Mouse (Mus musculus): ENCODE data around the gene Bbof1. TPM values are rescaled to one million over a fixed set of nuclear protein-coding genes. Genes with fewer than 3 reads are reported as not detected.

The Bbof1 gene
- polyA plus RNA-seq, 1 experiment from 2014 or later = 0.48 TPM

DNA sequence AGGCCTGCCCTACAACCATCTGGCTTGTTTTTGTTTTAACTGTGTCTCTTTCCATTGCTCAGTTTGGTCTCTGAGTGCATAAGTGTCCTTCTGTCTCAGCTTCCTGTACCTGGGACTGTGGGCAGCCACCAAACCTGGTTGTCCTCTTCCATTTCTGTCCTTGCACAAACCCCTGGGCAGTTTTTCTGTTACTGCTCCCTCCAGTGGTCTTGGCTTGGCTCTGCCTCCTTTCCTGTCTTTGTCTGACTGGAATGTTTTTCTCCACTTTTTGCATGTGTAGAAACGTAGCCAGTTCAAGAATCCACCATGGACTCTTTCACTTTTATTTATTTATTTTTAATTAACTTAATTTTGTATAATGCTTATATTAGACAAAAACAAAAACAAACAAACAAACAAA lies 51.0 kb downstream of the Bbof1 start:
- Histone ChIP-seq H3K4me3 (ENCODE audit: low read depth, low read length) (no peak overlapping the region), H3K9ac (ENCODE audit: low read length) (no peak overlapping the region), H3K4me1 (ENCODE audit: control insufficient read depth, insufficient read depth, low read length) (no peaks in the 10 kb centered on the region), H3K9me3 (ENCODE audit: control insufficient read depth, low read length) (no peaks in the 10 kb centered on the region), H3K36me3 (ENCODE audit: control insufficient read depth, insufficient read depth, low read length) (peaks cover 14% of the 10 kb centered on the region), H3K27me3 (ENCODE audit: control insufficient read depth, insufficient read depth, low read length) (no peaks in the 10 kb centered on the region), H3K4me2 (ENCODE audit: low read depth, severe bottlenecking) (no peak overlapping the region), H3K27ac (replicated peaks; ENCODE audit: low read depth, low read length) (no peak overlapping the region)
- no peak for ATAC-seq (ENCODE audit: insufficient number of reproducible peaks, low FRiP score, low TSS enrichment, low read depth)
- 75% methylated on average over 1 of the region's 1 CpGs for WGBS
- DNase-seq (ENCODE audit: low spot score) = no peak

GRCm38 (mm10) chr12:84461416-84461815 lies 52.5 kb downstream of the Bbof1 start:
- H3K27me3 ChIP-seq (ENCODE audit: control insufficient read depth, insufficient read depth, low read length) = no peaks in the 10 kb centered on the region
- DNase-seq (ENCODE audit: low spot score) = no peak
- no peak overlapping the region for H3K4me2 ChIP-seq (ENCODE audit: low read depth, severe bottlenecking)
- no peak overlapping the region for H3K27ac ChIP-seq (replicated peaks; ENCODE audit: low read depth, low read length)
- no peak overlapping the region for H3K9ac ChIP-seq (ENCODE audit: low read length)
- 93% methylated on average over 5 of the region's 5 CpGs for WGBS
- H3K4me1 ChIP-seq (ENCODE audit: control insufficient read depth, insufficient read depth, low read length) = no peaks in the 10 kb centered on the region
- H3K9me3 ChIP-seq (ENCODE audit: control insufficient read depth, low read length) = no peaks in the 10 kb centered on the region
- H3K4me3 ChIP-seq (ENCODE audit: low read depth, low read length) = no peak overlapping the region
- peaks cover 14% of the 10 kb centered on the region for H3K36me3 ChIP-seq (ENCODE audit: control insufficient read depth, insufficient read depth, low read length)
- ATAC-seq (ENCODE audit: insufficient number of reproducible peaks, low FRiP score, low TSS enrichment, low read depth) = no peak

- DNase-seq (ENCODE audit: low spot score) (no peak), ATAC-seq (ENCODE audit: insufficient number of reproducible peaks, low FRiP score, low TSS enrichment, low read depth) (no peak)
- Histone ChIP-seq H3K4me3 (ENCODE audit: low read depth, low read length) (no peak overlapping the region), H3K4me1 (ENCODE audit: control insufficient read depth, insufficient read depth, low read length) (no peaks in the 10 kb centered on the region), H3K27ac (replicated peaks; ENCODE audit: low read depth, low read length) (no peak overlapping the region), H3K9ac (ENCODE audit: low read length) (no peak overlapping the region), H3K4me2 (ENCODE audit: low read depth, severe bottlenecking) (no peak overlapping the region), H3K27me3 (ENCODE audit: control insufficient read depth, insufficient read depth, low read length) (no peaks in the 10 kb centered on the region), H3K36me3 (ENCODE audit: control insufficient read depth, insufficient read depth, low read length) (peaks cover 14% of the 10 kb centered on the region), H3K9me3 (ENCODE audit: control insufficient read depth, low read length) (no peaks in the 10 kb centered on the region)
- 89% methylated on average over 3 of the region's 3 CpGs for WGBS
These were observed 54.0 kb downstream of the Bbof1 start for GRCm38 (mm10) chr12:84462856-84463255.

- Histone ChIP-seq H3K9ac (ENCODE audit: low read length) (no peak overlapping the region), H3K9me3 (ENCODE audit: control insufficient read depth, low read length) (no peaks in the 10 kb centered on the region), H3K27ac (replicated peaks; ENCODE audit: low read depth, low read length) (no peak overlapping the region), H3K4me3 (ENCODE audit: low read depth, low read length) (no peak overlapping the region), H3K4me2 (ENCODE audit: low read depth, severe bottlenecking) (no peak overlapping the region), H3K36me3 (ENCODE audit: control insufficient read depth, insufficient read depth, low read length) (no peaks in the 10 kb centered on the region; the same call in 1 of the 2 replicates), H3K27me3 (ENCODE audit: control insufficient read depth, insufficient read depth, low read length) (no peaks in the 10 kb centered on the region), H3K4me1 (ENCODE audit: control insufficient read depth, insufficient read depth, low read length) (no peaks in the 10 kb centered on the region)
- ATAC-seq (ENCODE audit: insufficient number of reproducible peaks, low FRiP score, low TSS enrichment, low read depth) (no peak), DNase-seq (ENCODE audit: low spot score) (no peak)
- WGBS = 0% methylated on average over 1 of the region's 1 CpGs
These were observed 59.8 kb downstream of the Bbof1 start for GRCm38 (mm10) chr12:84468701-84469100.

DNA sequence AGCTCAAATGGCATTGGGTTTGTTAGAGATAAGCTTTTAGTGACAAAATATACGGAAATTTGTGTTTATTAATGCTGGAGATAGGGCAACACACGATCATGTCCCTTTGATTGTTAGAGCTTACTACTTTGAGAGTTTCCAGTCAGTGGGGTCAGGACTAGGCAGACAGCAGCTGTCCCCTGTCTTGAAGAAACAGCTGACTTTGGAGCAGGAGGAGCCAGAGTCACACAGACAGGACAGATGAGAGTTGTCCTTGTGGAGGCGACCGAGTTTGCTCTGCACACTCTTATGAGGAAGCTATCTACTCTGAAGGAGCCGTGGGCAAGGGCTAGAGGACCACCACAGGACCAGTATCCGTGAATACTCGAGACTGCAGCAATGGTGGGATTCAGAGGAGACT lies 70.1 kb downstream of the Bbof1 start:
- no peak for DNase-seq (ENCODE audit: low spot score)

DNA sequence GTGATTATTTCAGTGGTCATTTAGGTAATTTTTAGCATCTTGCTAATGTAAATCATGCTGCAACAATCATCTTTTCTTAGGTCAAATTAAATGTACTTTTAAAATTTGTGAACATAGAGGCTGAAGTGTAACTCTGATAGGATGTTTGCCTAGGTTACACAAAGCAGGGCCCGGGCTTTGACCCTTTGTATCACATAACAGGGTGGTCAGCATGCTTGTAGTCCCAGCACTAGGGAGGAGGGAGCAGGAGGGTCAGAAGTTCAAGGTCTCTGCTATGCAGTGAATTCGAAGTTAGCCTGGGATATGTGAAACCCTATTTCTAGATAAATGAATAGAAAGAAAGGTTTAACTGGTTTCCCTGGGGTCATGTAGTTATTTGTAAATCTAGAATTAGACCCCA lies 72.4 kb downstream of the Bbof1 start:
- H3K4me2 ChIP-seq (ENCODE audit: low read depth, severe bottlenecking) = no peak overlapping the region
- H3K36me3 ChIP-seq (ENCODE audit: control insufficient read depth, insufficient read depth, low read length) = no peaks in the 10 kb centered on the region
- H3K4me3 ChIP-seq (ENCODE audit: low read depth, low read length) = no peak overlapping the region
- no peak for DNase-seq (ENCODE audit: low spot score)
- WGBS = 62% methylated on average over 2 of the region's 2 CpGs
- H3K4me1 ChIP-seq (ENCODE audit: control insufficient read depth, insufficient read depth, low read length) = no peaks in the 10 kb centered on the region
- no peaks in the 10 kb centered on the region for H3K27me3 ChIP-seq (ENCODE audit: control insufficient read depth, insufficient read depth, low read length)
- no peaks in the 10 kb centered on the region for H3K9me3 ChIP-seq (ENCODE audit: control insufficient read depth, low read length)
- H3K9ac ChIP-seq (ENCODE audit: low read length) = no peak overlapping the region
- no peak for ATAC-seq (ENCODE audit: insufficient number of reproducible peaks, low FRiP score, low TSS enrichment, low read depth)
- H3K27ac ChIP-seq (replicated peaks; ENCODE audit: low read depth, low read length) = no peak overlapping the region

More for the DNA sequence above, 70.1 kb downstream of the Bbof1 start:
- no peak for ATAC-seq (ENCODE audit: insufficient number of reproducible peaks, low FRiP score, low TSS enrichment, low read depth)
- Histone ChIP-seq H3K36me3 (ENCODE audit: control insufficient read depth, insufficient read depth, low read length) (no peaks in the 10 kb centered on the region), H3K27ac (replicated peaks; ENCODE audit: low read depth, low read length) (no peak overlapping the region), H3K4me1 (ENCODE audit: control insufficient read depth, insufficient read depth, low read length) (no peaks in the 10 kb centered on the region), H3K4me2 (ENCODE audit: low read depth, severe bottlenecking) (no peak overlapping the region), H3K4me3 (ENCODE audit: low read depth, low read length) (no peak overlapping the region), H3K9me3 (ENCODE audit: control insufficient read depth, low read length) (no peaks in the 10 kb centered on the region), H3K9ac (ENCODE audit: low read length) (no peak overlapping the region), H3K27me3 (ENCODE audit: control insufficient read depth, insufficient read depth, low read length) (no peaks in the 10 kb centered on the region)
- 95% methylated on average over 7 of the region's 7 CpGs for WGBS

DNA sequence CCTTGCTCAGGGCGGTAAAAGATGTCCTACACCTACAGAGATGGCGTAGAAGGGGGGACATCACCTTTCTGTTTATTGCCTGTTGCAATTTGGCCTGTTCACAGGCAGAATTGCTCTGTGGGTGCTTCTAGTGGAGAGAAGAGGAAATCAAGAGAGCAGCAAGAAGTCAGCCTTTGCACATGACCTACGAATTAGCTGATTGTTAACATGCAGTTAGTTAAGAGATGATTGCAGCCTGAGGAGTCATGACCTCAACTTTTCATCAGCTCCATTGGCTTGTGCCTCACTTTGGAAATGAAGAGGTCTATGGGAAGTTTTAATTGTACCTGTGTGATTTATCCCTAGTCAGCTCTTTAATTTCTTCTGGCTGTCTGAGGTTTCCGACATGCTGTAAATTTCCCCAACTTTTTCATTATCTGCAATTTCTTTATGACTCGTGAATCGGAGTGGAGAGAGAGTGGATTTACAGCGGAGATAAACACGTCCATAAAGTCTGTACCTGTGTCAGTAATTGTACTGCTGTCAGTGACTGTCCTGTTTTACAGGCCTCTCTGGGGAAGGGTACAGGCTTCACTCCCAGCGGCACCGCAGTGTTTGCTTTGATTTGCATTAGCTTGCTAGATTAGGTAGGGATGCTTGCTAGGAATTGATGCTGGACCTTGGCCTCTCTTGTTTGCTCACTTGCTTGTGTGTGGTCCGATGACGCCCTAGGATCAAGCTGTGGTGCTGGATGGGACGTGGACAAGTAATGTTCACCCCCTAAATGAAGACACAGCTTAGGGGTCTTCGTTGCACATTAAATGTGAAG lies 74.1 kb downstream of the Bbof1 start:
- no peak for ATAC-seq (ENCODE audit: insufficient number of reproducible peaks, low FRiP score, low TSS enrichment, low read depth)
- Histone ChIP-seq H3K27ac (replicated peaks; ENCODE audit: low read depth, low read length) (no peak overlapping the region), H3K9ac (ENCODE audit: low read length) (no peak overlapping the region), H3K4me1 (ENCODE audit: control insufficient read depth, insufficient read depth, low read length) (peaks cover 7% of the 10 kb centered on the region), H3K4me3 (ENCODE audit: low read depth, low read length) (no peak overlapping the region), H3K27me3 (ENCODE audit: control insufficient read depth, insufficient read depth, low read length) (no peaks in the 10 kb centered on the region), H3K9me3 (ENCODE audit: control insufficient read depth, low read length) (no peaks in the 10 kb centered on the region), H3K4me2 (ENCODE audit: low read depth, severe bottlenecking) (no peak overlapping the region), H3K36me3 (ENCODE audit: control insufficient read depth, insufficient read depth, low read length) (no peaks in the 10 kb centered on the region)
- no peak for DNase-seq (ENCODE audit: low spot score)
- WGBS = 40% methylated on average over 14 of the region's 14 CpGs

DNA sequence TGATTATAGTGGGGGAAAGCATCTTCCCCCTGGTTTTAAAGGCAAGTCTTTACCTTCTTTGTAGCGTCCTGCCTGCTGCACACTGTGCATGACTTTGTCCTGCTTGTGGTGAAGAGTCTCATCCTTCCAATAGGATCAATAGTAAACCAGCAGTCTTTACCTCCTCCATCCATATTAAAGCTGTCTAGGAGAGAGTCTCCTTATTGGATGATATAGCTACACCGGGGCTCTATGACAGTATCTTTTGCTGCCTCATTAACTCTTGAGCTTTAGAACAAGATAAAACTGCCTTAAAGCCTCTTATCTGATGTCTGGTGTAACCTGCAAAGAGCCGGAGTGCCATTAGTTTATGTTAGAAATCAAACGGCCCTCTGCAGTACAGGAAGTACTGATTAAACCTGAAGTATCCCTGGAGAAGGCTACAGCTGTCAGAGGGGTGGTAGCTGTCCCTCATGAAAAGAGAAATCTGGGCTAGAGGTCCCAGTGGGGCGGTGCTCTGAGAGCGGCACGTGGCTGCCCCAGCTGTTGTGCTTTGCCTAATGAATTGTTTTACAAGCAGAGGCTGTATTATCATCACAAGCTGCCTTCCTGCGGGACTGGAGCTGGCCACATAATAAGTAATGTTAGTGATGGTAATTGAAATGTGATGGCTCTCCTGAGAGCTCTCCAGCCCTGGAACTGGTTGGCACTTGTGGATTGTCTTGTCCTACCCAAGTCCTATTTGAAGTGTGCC lies 78.6 kb downstream of the Bbof1 start:
- Histone ChIP-seq H3K4me3 (ENCODE audit: low read depth, low read length) (no peak overlapping the region), H3K9ac (ENCODE audit: low read length) (no peak overlapping the region), H3K27ac (replicated peaks; ENCODE audit: low read depth, low read length) (no peak overlapping the region), H3K36me3 (ENCODE audit: control insufficient read depth, insufficient read depth, low read length) (no peaks in the 10 kb centered on the region), H3K9me3 (ENCODE audit: control insufficient read depth, low read length) (no peaks in the 10 kb centered on the region), H3K27me3 (ENCODE audit: control insufficient read depth, insufficient read depth, low read length) (no peaks in the 10 kb centered on the region), H3K4me2 (ENCODE audit: low read depth, severe bottlenecking) (no peak overlapping the region), H3K4me1 (ENCODE audit: control insufficient read depth, insufficient read depth, low read length) (peaks cover 7% of the 10 kb centered on the region)
- ATAC-seq (ENCODE audit: insufficient number of reproducible peaks, low FRiP score, low TSS enrichment, low read depth) (no peak), DNase-seq (ENCODE audit: low spot score) (peak; percentile 34)
- WGBS = 13% methylated on average over 8 of the region's 8 CpGs
